18 mouse cellular contexts compared by ENCODE assay signal in genomic region chr11:32104406-32105116, GRCm38 (mm10).
DNase-seq lines count a peak whose midpoint lies in the region; ATAC-seq and TF ChIP-seq lines count a peak whose summit lies in the region.
"Had no signal": no experiment of that assay in that cellular context is flagged by ENCODE, and none has a peak within 500 bp of the region (broad histone marks: within the 10 kb centered on the region; RNA-seq: fewer than 3 reads in every experiment).

No protein-coding gene starts in this region.

- peaks cover 14% of the 10 kb centered on the region for H3K4me1 ChIP-seq in midbrain, postnatal 0 days (ENCODE audit: insufficient read depth, low read length)
- peaks cover 45% of the 10 kb centered on the region for H3K4me1 ChIP-seq in midbrain, embryonic 14.5 days (ENCODE audit: control insufficient read depth, insufficient read depth, low read length)
- H3K4me1 ChIP-seq in E14TG2a.4 (replicated peaks; ENCODE audit: low read depth, low read length) = peaks cover 42% of the 10 kb centered on the region

- DNase-seq in midbrain, postnatal 0 days (ENCODE audit: low spot score) = no peak
- DNase-seq in midbrain, embryonic 14.5 days = no peak
- peak; percentile 48 for DNase-seq in WW6 (ENCODE audit: low read depth, low spot score)
- DNase-seq in thymus, postnatal 36 days = peak; percentile 33 to 47
- no peak for DNase-seq in gastrocnemius, postnatal 10 days
- DNase-seq in heart, adult 9 months (ENCODE audit: low spot score in 2 of 2) = no peak
- DNase-seq: adrenal gland, adult 8-10 months; cerebellum, postnatal 10 days; heart, postnatal 10 days; kidney, adult 8-10 months; liver, embryonic 13.5 days; lung, postnatal 14 days; right cerebral cortex, adult 18-20 months had no signal

- no peak overlapping the region for H3K27ac ChIP-seq in midbrain, postnatal 0 days (ENCODE audit: low read depth, low read length)
- no peak overlapping the region for H3K27ac ChIP-seq in midbrain, embryonic 14.5 days (replicated peaks; ENCODE audit: low read depth, low read length)
- H3K27ac ChIP-seq: hindbrain, embryonic 14.5 days; limb, embryonic 10.5 days; liver, embryonic 13.5 days had no signal

- H3K27me3 ChIP-seq in midbrain, postnatal 0 days (ENCODE audit: insufficient read depth, low read length) = no peaks in the 10 kb centered on the region
- H3K27me3 ChIP-seq in midbrain, embryonic 14.5 days (ENCODE audit: control insufficient read depth, insufficient read depth, low read length) = no peaks in the 10 kb centered on the region
- H3K27me3 ChIP-seq in E14TG2a.4 (ENCODE audit: insufficient read depth, low read length) = peaks cover 33% of the 10 kb centered on the region
- H3K27me3 ChIP-seq: forebrain, embryonic 13.5 days had no signal

- 62% methylated on average over 9 of the region's 9 CpGs for WGBS in midbrain, postnatal 0 days
- WGBS in midbrain, embryonic 14.5 days = 53% methylated on average over 9 of the region's 9 CpGs

- H3K4me3 ChIP-seq in midbrain, postnatal 0 days (ENCODE audit: low read depth, low read length) = no peak overlapping the region
- no peak overlapping the region for H3K4me3 ChIP-seq in midbrain, embryonic 14.5 days (replicated peaks; ENCODE audit: low read depth, low read length)
- H3K4me3 ChIP-seq in E14TG2a.4 (replicated peaks; ENCODE audit: low read length) = no peak overlapping the region
- H3K4me3 ChIP-seq: forebrain, embryonic 13.5 days; limb, embryonic 10.5 days; liver, embryonic 13.5 days; myocyte had no signal

- H3K36me3 ChIP-seq in midbrain, postnatal 0 days (ENCODE audit: insufficient read depth, low read length) = no peaks in the 10 kb centered on the region
- no peaks in the 10 kb centered on the region for H3K36me3 ChIP-seq in midbrain, embryonic 14.5 days (ENCODE audit: control insufficient read depth, insufficient read depth, low read length)
- no peaks in the 10 kb centered on the region for H3K36me3 ChIP-seq in E14TG2a.4 (ENCODE audit: insufficient read depth, low read length)
- H3K36me3 ChIP-seq: limb, embryonic 10.5 days; liver, embryonic 13.5 days had no signal

- no peaks in the 10 kb centered on the region for H3K9me3 ChIP-seq in midbrain, postnatal 0 days (ENCODE audit: low read length)
- H3K9me3 ChIP-seq in midbrain, embryonic 14.5 days (ENCODE audit: control insufficient read depth, low read length) = no peaks in the 10 kb centered on the region
- no peaks in the 10 kb centered on the region for H3K9me3 ChIP-seq in E14TG2a.4 (ENCODE audit: low read length)
- H3K9me3 ChIP-seq: limb, embryonic 10.5 days; liver, embryonic 13.5 days had no signal

- no peak overlapping the region for H3K9ac ChIP-seq in midbrain, postnatal 0 days (replicated peaks; ENCODE audit: low read length, poor library complexity, severe bottlenecking)
- no peak overlapping the region for H3K9ac ChIP-seq in midbrain, embryonic 14.5 days (replicated peaks; ENCODE audit: low read length)
- H3K9ac ChIP-seq: forebrain, embryonic 13.5 days; hindbrain, embryonic 14.5 days; liver, embryonic 13.5 days had no signal

- no peak for ATAC-seq in midbrain, postnatal 0 days (ENCODE audit: low FRiP score)
- ATAC-seq in midbrain, embryonic 14.5 days (ENCODE audit: low FRiP score, low TSS enrichment) = no peak
- ATAC-seq: forebrain, embryonic 13.5 days had no signal

- no peak overlapping the region for H3K4me2 ChIP-seq in midbrain, postnatal 0 days (ENCODE audit: low read depth, low read length, poor library complexity, severe bottlenecking)
- H3K4me2 ChIP-seq in midbrain, embryonic 14.5 days (ENCODE audit: low read length) = no peak overlapping the region
- H3K4me2 ChIP-seq: forebrain, embryonic 13.5 days; hindbrain, embryonic 14.5 days; liver, embryonic 13.5 days had no signal

- peak; percentile 34 for TF ChIP-seq CTCF in midbrain, postnatal 0 days (IDR thresholded peaks at IDR 0.05)
- peak; percentile 29 for TF ChIP-seq CTCF in E14TG2a.4 (conservative IDR thresholded peaks at IDR 0.05; ENCODE audit: low read length)

Comparison
In these comparisons a context has a peak if more than half of its experiments do, and no peak if none do; other contexts are left out.
1. DNase-seq: peak in WW6 (single experiment) and thymus, postnatal 36 days (2 of 2); none in midbrain, postnatal 0 days (single experiment), midbrain, embryonic 14.5 days (single experiment), gastrocnemius, postnatal 10 days (single experiment) and heart, adult 9 months (0 of 2).